Mouse (Mus musculus) heart, adult 2 months (tissue): ENCODE data around the gene Rab3gap2.

Experiments used
- CTCF ChIP-seq: fragments of 200-600 bp; IDR thresholded peaks from 2 replicates; pipeline ENCODE4 v1.8.1; 2022; ENCODE audit warnings: antibody characterized with exemption, mild to moderate bottlenecking, moderate library complexity
- EP300 ChIP-seq: fragments of 200-500 bp; IDR thresholded peaks from 2 replicates; pipeline ENCODE4 v1.6.1; 2011; ENCODE audit warnings: low read depth, low read length, control low read depth; ENCODE audit not compliant: insufficient read depth
- POLR2A ChIP-seq: fragments of 200-500 bp; IDR thresholded peaks from 2 replicates; pipeline ENCODE4 v1.6.1; 2011; ENCODE audit warnings: mild to moderate bottlenecking, low read depth, low read length, control low read depth; ENCODE audit not compliant: insufficient read depth

- no peak for TF ChIP-seq POLR2A
- TF ChIP-seq EP300, result no peak
- TF ChIP-seq CTCF, result no peak
Observed at GRCm38 (mm10) chr1:185292646-185293360, 88.9 kb downstream of the Rab3gap2 start.
